Mouse (Mus musculus) liver, postnatal 0 days (tissue): ENCODE measurements around the gene Cdk7.

Experiments used
- CTCF ChIP-seq: sonication (generic); IDR thresholded peaks from 2 replicates; pipeline ENCODE4 v1.5.1; 2016; ENCODE audit warnings: antibody characterized with exemption, low read depth
- EP300 ChIP-seq: IDR thresholded peaks from 2 replicates; pipeline ENCODE4 v1.6.1; 2016; ENCODE audit warnings: antibody characterized with exemption, low read depth, mild to moderate bottlenecking

GRCm38 (mm10) chr13:100669291-100670022, 61.3 kb downstream of the Cdk7 start, which contains the start of gene Ccdc125:
- TF ChIP-seq CTCF (no peak), EP300 (no peak)
